Mouse (Mus musculus) small intestine, adult 2 months (tissue): ENCODE measurements around the gene Gm20388.

ENCODE experiments used
- CTCF ChIP-seq: fragments of 200-500 bp; IDR thresholded peaks from 2 replicates; pipeline ENCODE4 v1.5.1; 2012; ENCODE audit warnings: low read depth, mild to moderate bottlenecking, control low read depth, inconsistent platforms, low read length, moderate library complexity, mixed read lengths; ENCODE audit not compliant: insufficient replicate concordance, insufficient read length; ENCODE audit errors: extremely low read depth
- POLR2A ChIP-seq: fragments of 200-500 bp; IDR thresholded peaks from 2 replicates; pipeline ENCODE4 v1.6.1; 2012; ENCODE audit warnings: low read depth, mild to moderate bottlenecking, control low read depth, inconsistent platforms, low read length, moderate library complexity

- no peak for TF ChIP-seq CTCF
- TF ChIP-seq POLR2A, result no peak
These were observed 2160.6 kb downstream of the Gm20388 start for GRCm38 (mm10) chr8:122071193-122071592.
